Mouse (Mus musculus): ENCODE results near the gene Defb45.

- TF ChIP-seq CTCF (IDR thresholded peaks at IDR 0.05; ENCODE audit: insufficient read depth, low read depth, low read length) (no peak), POLR2A (IDR thresholded peaks at IDR 0.05; ENCODE audit: insufficient read depth, low read depth, low read length) (no peak)
Observed at GRCm38 (mm10) chr2:152638865-152639264, 39.7 kb upstream of the Defb45 start.

Measured in olfactory bulb, adult 2 months (tissue).